21 mouse cellular contexts compared by ENCODE assay signal in the genomic region with DNA sequence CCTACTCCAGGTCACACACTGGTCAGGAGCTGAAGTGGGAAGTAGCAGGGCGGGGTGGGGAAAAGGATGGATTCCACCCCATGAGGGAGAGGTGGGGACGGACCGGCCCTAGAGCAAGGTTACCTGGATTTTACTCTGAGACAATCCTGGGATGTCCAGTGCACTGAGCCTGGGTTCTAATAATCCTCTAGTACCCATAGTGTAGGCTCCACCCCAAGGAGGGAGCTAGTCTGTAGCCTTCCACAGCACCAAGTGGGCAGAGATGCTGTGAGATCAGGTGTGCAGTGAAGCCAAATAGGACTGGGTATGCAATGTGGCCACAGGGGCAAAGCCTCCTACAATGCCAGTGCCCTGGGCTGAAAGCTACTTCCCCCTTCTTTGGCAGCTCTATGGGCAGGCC. TPM values are rescaled to one million over a fixed set of nuclear protein-coding genes. Genes with fewer than 3 reads are reported as not detected.
DNase-seq lines count a peak whose midpoint lies in the region; ATAC-seq and TF ChIP-seq lines count a peak whose summit lies in the region.
"Had no signal": no experiment of that assay in that cellular context is flagged by ENCODE, and none has a peak within 500 bp of the region (broad histone marks: within the 10 kb centered on the region; RNA-seq: fewer than 3 reads in every experiment).

No protein-coding gene starts in this region.

- TF ChIP-seq CTCF in layer of hippocampus, adult 2 months (conservative IDR thresholded peaks at IDR 0.05): no peak

- ATAC-seq in embryonic facial prominence, embryonic 12.5 days (ENCODE audit: insufficient number of reproducible peaks, insufficient read depth, low FRiP score, low TSS enrichment): 0 out of 2 replicates have a peak, but pooled peaks have one; percentile 32
- ATAC-seq in forebrain, embryonic 14.5 days: no peak
- ATAC-seq: activated CD4-positive, CD25-positive, alpha-beta regulatory T cell, adult 4 months; forebrain, postnatal 0 days; Patski had no signal

- H3K9ac ChIP-seq in embryonic facial prominence, embryonic 12.5 days: no peak overlapping the region
- H3K9ac ChIP-seq in forebrain, embryonic 14.5 days (ENCODE audit: low read length): no peak overlapping the region
- H3K9ac ChIP-seq: embryonic facial prominence, embryonic 13.5 days; forebrain, embryonic 12.5 days; forebrain, postnatal 0 days; heart, embryonic 15.5 days; hindbrain, embryonic 14.5 days had no signal

- no peak for DNase-seq in embryonic facial prominence, embryonic 10.5 days (ENCODE audit: low spot score)
- DNase-seq in layer of hippocampus, adult 2 months (ENCODE audit: low spot score in 2 of 2): no peak
- DNase-seq in layer of hippocampus, postnatal 25 days (ENCODE audit: extremely low spot score in 1 of 2, low spot score in 1 of 2): no peak
- peak; percentile 20 for DNase-seq in urinary bladder, adult 2 months (ENCODE audit: low spot score)
- DNase-seq in urinary bladder, postnatal 36 days (ENCODE audit: low spot score in 2 of 2): no peak
- no peak for DNase-seq in forebrain, embryonic 14.5 days (ENCODE audit: low spot score)
- no peak for DNase-seq in right cerebral cortex, postnatal 14 days
- DNase-seq: B cell, adult 2 months; cerebellum, adult 2 months; cerebellum, postnatal 14 days; embryo, embryonic 11 days; forebrain, postnatal 0 days; gastrocnemius, postnatal 14 days had no signal

- no peak overlapping the region for H3K4me2 ChIP-seq in embryonic facial prominence, embryonic 12.5 days (replicated peaks)
- no peak overlapping the region for H3K4me2 ChIP-seq in forebrain, embryonic 14.5 days (ENCODE audit: low read length)
- H3K4me2 ChIP-seq: embryonic facial prominence, embryonic 13.5 days; forebrain, embryonic 12.5 days; heart, embryonic 15.5 days; hindbrain, embryonic 14.5 days had no signal

- no peak overlapping the region for H3K4me3 ChIP-seq in embryonic facial prominence, embryonic 12.5 days
- no peak overlapping the region for H3K4me3 ChIP-seq in embryonic facial prominence, embryonic 10.5 days
- H3K4me3 ChIP-seq in layer of hippocampus, adult 2 months: no peak overlapping the region
- H3K4me3 ChIP-seq in forebrain, embryonic 14.5 days (ENCODE audit: low read depth, low read length): no peak overlapping the region
- H3K4me3 ChIP-seq: embryonic facial prominence, embryonic 13.5 days; forebrain, embryonic 12.5 days; heart, embryonic 15.5 days; hindbrain, embryonic 10.5 days had no signal

- H3K27me3 ChIP-seq in embryonic facial prominence, embryonic 12.5 days: no peaks in the 10 kb centered on the region
- H3K27me3 ChIP-seq in embryonic facial prominence, embryonic 10.5 days (replicated peaks; ENCODE audit: low read depth, poor library complexity, severe bottlenecking): no peaks in the 10 kb centered on the region
- no peaks in the 10 kb centered on the region for H3K27me3 ChIP-seq in forebrain, embryonic 14.5 days (replicated peaks; ENCODE audit: control insufficient read depth, insufficient read depth, low read length)
- H3K27me3 ChIP-seq: embryonic facial prominence, embryonic 13.5 days; forebrain, embryonic 12.5 days; heart, embryonic 15.5 days; Patski had no signal

- H3K4me1 ChIP-seq in embryonic facial prominence, embryonic 12.5 days: no peaks in the 10 kb centered on the region
- no peaks in the 10 kb centered on the region for H3K4me1 ChIP-seq in embryonic facial prominence, embryonic 10.5 days
- no peaks in the 10 kb centered on the region for H3K4me1 ChIP-seq in forebrain, embryonic 14.5 days (ENCODE audit: control insufficient read depth, insufficient read depth, low read length)
- H3K4me1 ChIP-seq: embryonic facial prominence, embryonic 13.5 days; forebrain, embryonic 12.5 days; heart, embryonic 15.5 days; hindbrain, embryonic 10.5 days had no signal

- no peaks in the 10 kb centered on the region for H3K9me3 ChIP-seq in embryonic facial prominence, embryonic 12.5 days
- H3K9me3 ChIP-seq in embryonic facial prominence, embryonic 10.5 days: no peaks in the 10 kb centered on the region
- no peaks in the 10 kb centered on the region for H3K9me3 ChIP-seq in forebrain, embryonic 14.5 days (replicated peaks; ENCODE audit: control insufficient read depth, low read length)
- H3K9me3 ChIP-seq: embryonic facial prominence, embryonic 13.5 days; forebrain, embryonic 12.5 days; heart, embryonic 15.5 days; hindbrain, embryonic 10.5 days had no signal

- H3K27ac ChIP-seq in embryonic facial prominence, embryonic 12.5 days: no peak overlapping the region
- no peak overlapping the region for H3K27ac ChIP-seq in embryonic facial prominence, embryonic 10.5 days (replicated peaks)
- H3K27ac ChIP-seq in layer of hippocampus, adult 2 months: peak overlapping the region; percentile 75; the same call in 1 of the 2 replicates
- no peak overlapping the region for H3K27ac ChIP-seq in forebrain, embryonic 14.5 days (ENCODE audit: low read depth, low read length)
- H3K27ac ChIP-seq: embryonic facial prominence, embryonic 13.5 days; forebrain, embryonic 12.5 days; heart, embryonic 15.5 days; hindbrain, embryonic 10.5 days; hindbrain, embryonic 14.5 days had no signal

- WGBS in embryonic facial prominence, embryonic 12.5 days: 86% methylated on average over 3 of the region's 3 CpGs
- WGBS in embryonic facial prominence, embryonic 10.5 days: 92% methylated on average over 3 of the region's 3 CpGs
- 95% methylated on average over 3 of the region's 3 CpGs for WGBS in forebrain, embryonic 14.5 days

- peaks cover 32% of the 10 kb centered on the region for H3K36me3 ChIP-seq in embryonic facial prominence, embryonic 12.5 days
- H3K36me3 ChIP-seq in embryonic facial prominence, embryonic 10.5 days (replicated peaks): peaks cover 71% of the 10 kb centered on the region
- H3K36me3 ChIP-seq in forebrain, embryonic 14.5 days (ENCODE audit: control insufficient read depth, insufficient read depth, low read length): peaks cover 42% of the 10 kb centered on the region

RNA-seq across cellular contexts. Expression of a gene that starts 51.2 kb away (rescaled TPM):
- 89.9 and 95.5 TPM in 2 replicates for polyA plus RNA-seq in embryonic facial prominence, embryonic 12.5 days (2016; fragmentation: Nextera tagmentation; extraction: Ambion mirVana)
- 62.1 and 66.3 TPM in 2 replicates for polyA plus RNA-seq in embryonic facial prominence, embryonic 10.5 days (2016; fragmentation: Nextera tagmentation; extraction: Ambion mirVana)
- 100 to 1,000 TPM; 203 to 212 TPM for total RNA-seq in layer of hippocampus, adult 2 months (2021)
- 100 to 1,000 TPM; 172 to 203 TPM for total RNA-seq in layer of hippocampus, postnatal 25 days (2021)
- polyA plus RNA-seq in urinary bladder, adult 2 months (2012; rRNA removed): 290 and 354 TPM in 2 replicates
- 50.7 and 57.9 TPM in 2 replicates for polyA plus RNA-seq in forebrain, embryonic 14.5 days (2014; fragmentation: Nextera tagmentation; extraction: Ambion mirVana)
